Mouse (Mus musculus) lung, postnatal 0 days (tissue): ENCODE data around the gene Zfp385a. TPM values are rescaled to one million over a fixed set of nuclear protein-coding genes. Genes with fewer than 3 reads are reported as not detected.

Experiments
- ATAC-seq: fragments of 200-750 bp; cut with Nextera tagmentation; 2 replicates; pipeline ENCODE4 v1.8.0; 2017; ENCODE audit warnings: moderate library complexity
- DNase-seq: peaks from one replicate; pipeline ENCODE4 v3.0.0-alpha.2; 2016; ENCODE audit warnings: low spot score
- H3K27ac ChIP-seq: fragments of 300-500 bp; sonication (generic); 2 replicates; pipeline ENCODE4 v1.5.1; 2014; ENCODE audit warnings: antibody characterized with exemption, mild to moderate bottlenecking, low read length, mixed read lengths
- H3K27me3 ChIP-seq: fragments of 300-500 bp; sonication (generic); replicated peaks from 2 replicates; pipeline ENCODE4 v1.6.1; 2014; ENCODE audit warnings: low read length, mixed read lengths; ENCODE audit not compliant: insufficient read depth
- H3K36me3 ChIP-seq: fragments of 300-500 bp; sonication (generic); 2 replicates; pipeline ENCODE4 v1.6.1; 2014; ENCODE audit warnings: low read length, mixed read lengths; ENCODE audit not compliant: insufficient read depth
- H3K4me1 ChIP-seq: fragments of 300-500 bp; sonication (generic); 2 replicates; pipeline ENCODE4 v1.6.1; 2014; ENCODE audit warnings: antibody characterized with exemption, low read depth, low read length, mixed read lengths; ENCODE audit not compliant: insufficient read depth
- H3K4me2 ChIP-seq: fragments of 300-500 bp; sonication (generic); replicated peaks from 2 replicates; pipeline ENCODE4 v1.6.1; 2014; ENCODE audit warnings: low read depth, mild to moderate bottlenecking, low read length, moderate library complexity, mixed read lengths
- H3K4me3 ChIP-seq: fragments of 300-500 bp; sonication (generic); 2 replicates; pipeline ENCODE4 v1.5.1; 2014; ENCODE audit warnings: low read depth, low read length
- H3K9ac ChIP-seq: fragments of 300-500 bp; sonication (generic); replicated peaks from 2 replicates; pipeline ENCODE4 v1.6.1; 2014; ENCODE audit warnings: low read depth, mild to moderate bottlenecking
- H3K9me3 ChIP-seq: fragments of 300-500 bp; sonication (generic); 2 replicates; pipeline ENCODE4 v1.6.1; 2016; ENCODE audit warnings: low read length, mixed read lengths
- CTCF ChIP-seq: IDR thresholded peaks from 2 replicates; pipeline ENCODE4 v1.5.1; 2016; ENCODE audit warnings: antibody characterized with exemption, mild to moderate bottlenecking
- EP300 ChIP-seq: IDR thresholded peaks from 2 replicates; pipeline ENCODE4 v1.6.1; 2016; ENCODE audit warnings: antibody characterized with exemption, mild to moderate bottlenecking, control low read depth
- WGBS: fragments of 180-500 bp; shearing (Covaris S2); extraction: QIAGEN DNeasy Blood & Tissue Kit; methylation state at CpG from one replicate; pipeline ENCODE4 v1.1.7; 2014; 5-methylcytosine and 5-hydroxymethylcytosine counted together
- polyA plus RNA-seq: library from polyadenylated mRNA; unstranded; fragments of >200 nt; fragmentation: Nextera tagmentation; extraction: Ambion mirVana; gene quantifications from 2 replicates; pipeline ENCODE4 v1.2.1, GENCODE M21; 2015

Gene Zfp385a
- polyA plus RNA-seq, 1 experiment from 2014 or later = 6.5 TPM

GRCm38 (mm10) chr15:103336996-103337667 lies 2.8 kb downstream of the Zfp385a start:
- no peaks in the 10 kb centered on the region for H3K36me3 ChIP-seq
- no peak overlapping the region for H3K4me3 ChIP-seq
- ATAC-seq (no peak), DNase-seq (no peak)
- WGBS = 27% methylated on average over 11 of the region's 11 CpGs
- H3K9ac ChIP-seq = no peak overlapping the region
- H3K27ac ChIP-seq = no peak overlapping the region
- H3K27me3 ChIP-seq = peaks cover 16% of the 10 kb centered on the region
- peaks cover 6% of the 10 kb centered on the region; the same call in 1 of the 2 replicates for H3K4me1 ChIP-seq
- no peak overlapping the region for H3K4me2 ChIP-seq
- TF ChIP-seq CTCF (no peak), EP300 (no peak)
- H3K9me3 ChIP-seq = no peaks in the 10 kb centered on the region

- Histone ChIP-seq H3K27ac (no peak overlapping the region), H3K9me3 (no peaks in the 10 kb centered on the region), H3K4me3 (no peak overlapping the region), H3K27me3 (peaks cover 16% of the 10 kb centered on the region), H3K4me2 (no peak overlapping the region), H3K9ac (no peak overlapping the region), H3K36me3 (no peaks in the 10 kb centered on the region), H3K4me1 (peaks cover 6% of the 10 kb centered on the region; the same call in 1 of the 2 replicates)
- 38% methylated on average over 7 of the region's 7 CpGs for WGBS
- no peak for TF ChIP-seq EP300
- no peak for TF ChIP-seq CTCF
- no peak for ATAC-seq
- no peak for DNase-seq
These were observed 4.2 kb downstream of the Zfp385a start for GRCm38 (mm10) chr15:103335488-103336235.

GRCm38 (mm10) chr15:103335040-103335439 lies 4.9 kb downstream of the Zfp385a start:
- Histone ChIP-seq H3K4me1 (peaks cover 2% of the 10 kb centered on the region; the same call in 1 of the 2 replicates), H3K27me3 (peaks cover 10% of the 10 kb centered on the region), H3K9me3 (no peaks in the 10 kb centered on the region), H3K4me2 (no peak overlapping the region), H3K27ac (no peak overlapping the region), H3K4me3 (no peak overlapping the region), H3K36me3 (no peaks in the 10 kb centered on the region), H3K9ac (no peak overlapping the region)
- ATAC-seq (no peak), DNase-seq (no peak)
- 48% methylated on average over 3 of the region's 3 CpGs for WGBS
- TF ChIP-seq EP300 (no peak), CTCF (no peak)

- no peak for ATAC-seq
- DNase-seq = no peak
- Histone ChIP-seq H3K27ac (no peak overlapping the region), H3K9ac (no peak overlapping the region), H3K4me3 (no peak overlapping the region), H3K4me1 (no peaks in the 10 kb centered on the region), H3K36me3 (no peaks in the 10 kb centered on the region), H3K9me3 (no peaks in the 10 kb centered on the region), H3K27me3 (peaks cover 8% of the 10 kb centered on the region; the same call in 1 of the 2 replicates), H3K4me2 (no peak overlapping the region)
- TF ChIP-seq EP300 (no peak), CTCF (no peak)
- WGBS = 39% methylated on average over 2 of the region's 2 CpGs
These were observed 5.7 kb downstream of the Zfp385a start for GRCm38 (mm10) chr15:103334194-103334593.

- Histone ChIP-seq H3K27ac (no peak overlapping the region), H3K9ac (no peak overlapping the region)
These were observed 6.2 kb downstream of the Zfp385a start for GRCm38 (mm10) chr15:103333738-103334137.

GRCm38 (mm10) chr15:103333081-103333615 lies 6.7 kb downstream of the Zfp385a start:
- DNase-seq (no peak), ATAC-seq (no peak)
- TF ChIP-seq CTCF (no peak), EP300 (no peak)
- Histone ChIP-seq H3K9ac (no peak overlapping the region), H3K27me3 (0 out of 2 replicates have a peak, but pooled peaks cover 3% of the 10 kb centered on the region), H3K4me1 (no peaks in the 10 kb centered on the region), H3K4me2 (no peak overlapping the region), H3K9me3 (no peaks in the 10 kb centered on the region), H3K27ac (no peak overlapping the region), H3K4me3 (no peak overlapping the region), H3K36me3 (no peaks in the 10 kb centered on the region)
- WGBS = 70% methylated on average over 5 of the region's 5 CpGs

More at GRCm38 (mm10) chr15:103333738-103334137, 6.2 kb downstream of the Zfp385a start:
- no peaks in the 10 kb centered on the region for H3K9me3 ChIP-seq
- peak; percentile 32; the same call in 1 of the 2 replicates for ATAC-seq
- 65% methylated on average over 5 of the region's 5 CpGs for WGBS
- DNase-seq = no peak
- H3K4me2 ChIP-seq = no peak overlapping the region
- TF ChIP-seq CTCF = no peak
- no peak for TF ChIP-seq EP300
- no peaks in the 10 kb centered on the region for H3K36me3 ChIP-seq
- H3K4me3 ChIP-seq = no peak overlapping the region
- 0 out of 2 replicates have a peak, but pooled peaks cover 3% of the 10 kb centered on the region for H3K27me3 ChIP-seq
- no peaks in the 10 kb centered on the region for H3K4me1 ChIP-seq
